Mouse (Mus musculus) urinary bladder, postnatal 4 days (tissue): ENCODE results near the gene Robo1.

Source experiments
- DNase-seq, 2 experiments: peaks; one replicate each; pipeline ENCODE4 v3.0.0; 2021 to 2022; ENCODE audit warnings: low spot score in 2 of 2

Robo1 gene

GRCm38 (mm10) chr16:72307537-72308330, at the start of gene Robo1:
TSS of gene Robo1 (plus strand) at chr16:72308306.
- no peak for DNase-seq

GRCm38 (mm10) chr16:72267839-72268238, 40.3 kb upstream of the Robo1 start:
- no peak for DNase-seq

- DNase-seq: no peak
Observed at GRCm38 (mm10) chr16:72276390-72277074, 31.6 kb upstream of the Robo1 start.

DNA sequence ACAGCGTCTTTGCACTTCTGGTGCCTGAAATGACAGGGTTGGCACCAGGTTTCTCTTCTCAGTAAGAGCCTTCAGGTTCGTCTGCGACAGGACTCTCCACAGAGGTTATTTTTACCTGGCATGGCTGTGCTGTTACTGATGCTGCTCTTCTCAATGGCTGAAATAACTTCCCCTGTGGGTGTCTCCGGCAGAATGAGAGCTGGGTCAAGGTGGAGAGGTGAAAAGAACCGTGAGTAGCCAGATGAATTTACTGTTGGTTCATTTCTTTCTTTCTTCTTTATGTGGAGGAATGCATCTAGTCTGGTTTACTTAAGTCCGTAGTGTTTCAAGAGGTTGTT, 194 bp downstream of the Robo1 start:
- no peak for DNase-seq

GRCm38 (mm10) chr16:72327321-72327720, 19.2 kb downstream of the Robo1 start:
- no peak for DNase-seq

- DNase-seq: no peak
Observed at GRCm38 (mm10) chr16:72328579-72328978, 20.5 kb downstream of the Robo1 start.

GRCm38 (mm10) chr16:72337757-72338156, 29.7 kb downstream of the Robo1 start:
- DNase-seq: no peak

DNA sequence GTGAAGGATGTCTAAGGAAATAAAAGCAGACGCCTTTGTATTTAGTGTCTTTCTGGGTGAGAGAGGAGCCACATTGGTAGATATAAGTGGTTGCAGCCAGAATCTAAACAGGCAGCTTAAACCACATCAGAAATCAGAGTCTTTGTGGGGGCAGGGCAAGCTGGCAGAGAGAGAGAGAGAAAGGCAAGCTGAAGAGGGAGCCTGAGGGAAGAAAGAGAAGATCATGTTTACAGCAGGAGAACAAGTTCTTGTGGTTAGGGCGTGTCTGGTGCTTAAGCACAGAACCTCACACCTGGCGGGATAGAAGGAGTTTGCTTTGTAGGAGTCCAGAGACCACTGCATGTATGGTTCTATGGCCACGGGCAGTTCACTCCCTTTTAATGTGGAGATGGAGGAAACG, 42.3 kb downstream of the Robo1 start:
- DNase-seq: no peak

DNA sequence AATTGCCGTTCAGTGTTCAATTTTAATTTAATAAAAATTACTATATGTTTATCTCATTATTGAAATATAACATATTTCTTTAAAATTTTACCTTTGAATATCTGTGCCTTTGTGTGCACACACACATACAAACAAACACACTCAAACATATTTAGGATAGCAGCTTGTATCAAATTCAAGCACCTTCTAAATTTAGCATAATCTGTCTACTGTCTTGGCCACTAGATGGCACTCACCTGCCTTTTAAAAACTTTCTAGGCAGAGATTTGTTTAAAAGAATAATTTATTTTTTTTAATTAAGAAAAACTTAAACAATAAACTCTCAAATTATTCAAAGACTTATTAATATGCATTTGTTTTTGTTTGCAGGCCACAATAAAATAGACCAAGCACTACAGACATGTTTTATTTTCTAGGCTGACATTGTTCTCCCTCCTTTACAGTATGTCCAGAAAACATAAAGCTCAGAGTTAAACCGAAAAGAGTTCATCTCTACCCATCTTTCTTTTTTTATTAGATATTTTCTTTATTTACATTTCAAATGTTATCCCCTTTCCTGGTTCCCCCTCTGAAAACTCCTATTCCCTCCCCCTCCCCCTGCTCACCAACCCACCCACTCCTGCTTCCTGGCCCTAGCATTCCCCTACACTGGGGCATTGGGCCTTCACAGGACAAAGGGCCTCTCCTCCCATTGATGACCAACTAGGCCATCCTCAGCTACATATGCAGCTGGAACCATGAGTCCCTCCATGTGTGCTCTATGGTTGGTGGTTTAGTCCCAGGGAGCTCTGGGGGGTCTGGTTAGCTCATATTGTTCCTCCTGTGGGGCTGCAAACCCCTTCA, 48.6 kb downstream of the Robo1 start:
- no peak for DNase-seq

- DNase-seq: no peak
Observed at GRCm38 (mm10) chr16:72376896-72377295, 68.8 kb downstream of the Robo1 start.

GRCm38 (mm10) chr16:72381819-72382218, 73.7 kb downstream of the Robo1 start:
- no peak for DNase-seq

- no peak for DNase-seq
Observed at GRCm38 (mm10) chr16:72383566-72383965, 75.5 kb downstream of the Robo1 start.

GRCm38 (mm10) chr16:72393512-72393911, 85.4 kb downstream of the Robo1 start:
- no peak for DNase-seq

DNA sequence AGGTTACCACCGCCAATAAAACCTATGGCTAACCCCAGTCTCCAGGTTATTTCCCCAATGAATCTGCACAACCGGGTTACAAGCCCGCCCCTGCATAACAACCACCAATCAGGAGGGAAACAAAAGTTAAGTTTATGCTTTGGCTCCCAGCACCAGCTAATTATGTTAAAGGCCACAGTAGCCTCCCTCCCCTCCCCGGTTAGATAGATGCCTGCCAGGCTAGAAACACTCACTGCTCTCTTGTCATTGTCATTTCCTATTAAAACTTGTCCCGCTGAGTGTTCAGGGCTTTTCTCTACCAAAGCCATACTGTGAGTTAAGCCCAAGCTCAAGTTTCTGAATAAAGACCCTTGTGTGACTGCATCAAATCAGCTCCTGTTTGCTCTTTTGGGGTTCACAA, 90.7 kb downstream of the Robo1 start:
- DNase-seq: no peak

DNA sequence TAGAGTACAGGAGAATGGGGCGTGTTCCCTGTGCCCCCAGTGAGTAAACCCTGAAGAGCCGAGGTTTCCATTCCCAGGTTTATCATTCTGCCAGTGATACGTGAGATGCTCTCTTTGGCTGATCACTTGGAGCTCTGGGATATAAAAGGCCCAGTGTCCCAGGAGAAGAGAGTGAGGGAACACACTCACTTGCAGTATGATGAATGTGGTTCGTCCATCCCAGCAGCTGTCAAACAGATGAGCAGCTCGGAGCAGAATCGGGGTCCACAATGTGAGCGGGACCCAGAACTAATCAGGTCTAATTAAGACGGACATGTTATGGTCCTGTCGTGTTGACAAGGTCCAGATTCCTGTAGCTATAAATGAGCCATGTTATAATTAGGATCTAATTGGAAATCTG, 94.3 kb downstream of the Robo1 start:
- no peak for DNase-seq

DNA sequence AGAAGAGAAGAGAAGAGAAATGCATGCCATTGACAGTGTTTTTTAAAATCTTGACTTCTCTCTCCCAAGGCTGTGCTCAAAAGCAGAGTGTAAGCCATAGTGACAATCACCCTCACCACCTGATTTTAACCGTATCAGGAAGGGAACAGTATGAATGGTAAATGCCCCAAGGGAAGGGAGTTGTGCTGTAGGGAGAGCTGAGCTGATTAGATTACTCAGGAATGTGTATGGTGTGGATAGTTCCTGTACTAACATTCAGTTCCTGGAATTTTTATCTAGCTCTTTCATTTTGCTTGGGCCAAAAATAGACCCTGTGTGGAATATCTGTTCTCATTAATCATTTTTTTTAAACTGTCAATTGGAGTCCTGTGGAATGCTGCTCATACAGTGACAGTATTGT, 101.7 kb downstream of the Robo1 start:
- DNase-seq: no peak

DNA sequence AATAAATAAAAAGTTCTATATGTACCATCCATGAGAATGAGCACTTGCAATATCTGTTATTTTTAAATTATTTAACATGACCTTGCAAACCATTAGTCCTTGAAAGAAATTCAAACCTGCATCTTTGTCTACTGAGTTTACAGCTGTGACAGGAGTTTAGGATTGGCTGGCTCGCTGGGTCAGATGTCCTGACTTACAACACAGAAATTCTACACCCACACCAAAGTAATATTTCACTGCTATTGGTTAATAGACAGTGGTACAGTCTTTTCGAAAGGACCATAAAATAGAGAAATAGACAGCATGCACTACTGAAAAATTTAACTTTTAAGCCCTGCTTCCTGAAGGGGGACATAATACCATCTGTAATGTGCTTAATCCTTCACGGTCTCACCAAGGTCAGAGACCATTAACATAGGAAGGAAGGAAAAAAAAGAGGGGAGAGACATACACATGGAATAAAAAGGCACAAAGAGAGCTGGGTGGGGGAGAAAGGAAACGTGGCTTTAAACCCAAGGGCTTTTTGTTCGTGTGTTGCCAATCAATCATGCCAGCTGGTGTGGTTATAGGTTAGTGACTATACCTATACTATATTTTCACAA, 103.7 kb downstream of the Robo1 start:
- DNase-seq: no peak

DNA sequence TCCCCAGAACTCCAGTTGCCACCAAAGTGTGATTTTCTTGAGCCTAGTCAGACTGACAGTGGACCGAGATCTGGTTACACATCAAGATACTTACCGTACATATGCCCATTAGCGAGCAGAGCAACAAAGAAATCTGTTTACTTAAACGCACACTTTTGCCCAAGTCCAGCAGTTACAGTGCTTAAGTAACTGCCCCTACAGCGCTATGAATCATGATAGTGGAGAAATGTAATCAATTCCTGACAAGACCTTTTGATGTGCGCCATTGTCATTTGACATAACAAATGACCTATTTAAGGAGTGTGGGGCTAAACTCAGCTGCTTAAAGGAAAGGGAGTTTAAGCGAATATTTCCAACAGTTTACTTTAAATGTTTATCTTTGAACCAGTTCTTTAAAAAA, 104.8 kb downstream of the Robo1 start:
- no peak for DNase-seq

DNA sequence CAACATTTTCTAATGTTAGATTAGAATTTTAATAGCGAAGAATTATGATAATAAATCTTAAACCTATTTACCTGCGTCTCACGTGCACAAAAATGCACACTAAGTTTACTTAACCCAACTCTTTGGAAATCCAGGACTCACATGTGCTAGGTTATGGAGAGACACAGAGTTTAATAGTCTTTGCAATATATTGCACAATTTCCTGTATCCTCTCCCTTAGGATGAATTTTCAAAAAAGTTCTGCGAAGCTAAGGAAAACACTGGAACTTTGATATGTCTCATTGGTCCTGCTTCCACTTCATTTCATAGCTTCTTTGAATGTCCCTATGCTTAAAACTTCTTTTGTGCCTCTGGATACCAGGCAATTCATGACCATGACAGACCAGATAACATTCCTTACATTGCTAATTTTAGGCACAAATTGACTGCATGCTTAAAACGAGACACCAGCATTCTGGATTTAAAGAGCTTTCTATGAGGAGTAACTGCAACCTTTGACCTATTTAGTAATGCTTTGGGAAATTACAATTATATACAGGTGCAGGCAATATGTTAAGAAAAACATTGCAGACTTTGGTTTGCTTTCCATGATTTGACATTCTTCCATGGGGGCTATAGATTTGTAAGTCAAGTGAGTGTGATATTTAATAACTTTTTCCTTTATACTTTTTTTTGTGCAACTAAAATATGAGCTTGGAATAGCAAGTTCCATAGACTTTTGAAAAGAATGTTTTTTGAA, 111.4 kb downstream of the Robo1 start:
- no peak for DNase-seq

GRCm38 (mm10) chr16:72422426-72422825, 114.3 kb downstream of the Robo1 start:
- no peak for DNase-seq

- DNase-seq: no peak
Observed at GRCm38 (mm10) chr16:72434396-72434795, 126.3 kb downstream of the Robo1 start.
